Mouse (Mus musculus): ENCODE results near the gene Defa36. TPM values are rescaled to one million over a fixed set of nuclear protein-coding genes. Genes with fewer than 3 reads are reported as not detected.
"Not testable (repeated sequence)": the region's sequence is repeated elsewhere in the genome, so short reads cannot be mapped to it uniquely, and the experiment has no call there.

The Defa36 gene
- polyA plus RNA-seq (2017; shearing (Covaris generic)), result not detected

GRCm38 (mm10) chr8:21427111-21427510, at the start of gene Defa36:
Defa36 (plus strand) TSS chr8:21427411.
- not testable (repeated sequence) for ATAC-seq

- not testable (repeated sequence) for ATAC-seq
Measured at GRCm38 (mm10) chr8:21378215-21378614, 49.0 kb upstream of the Defa36 start, which contains the start of gene Defa2. Defa2 (plus strand) TSS chr8:21378515.

DNA sequence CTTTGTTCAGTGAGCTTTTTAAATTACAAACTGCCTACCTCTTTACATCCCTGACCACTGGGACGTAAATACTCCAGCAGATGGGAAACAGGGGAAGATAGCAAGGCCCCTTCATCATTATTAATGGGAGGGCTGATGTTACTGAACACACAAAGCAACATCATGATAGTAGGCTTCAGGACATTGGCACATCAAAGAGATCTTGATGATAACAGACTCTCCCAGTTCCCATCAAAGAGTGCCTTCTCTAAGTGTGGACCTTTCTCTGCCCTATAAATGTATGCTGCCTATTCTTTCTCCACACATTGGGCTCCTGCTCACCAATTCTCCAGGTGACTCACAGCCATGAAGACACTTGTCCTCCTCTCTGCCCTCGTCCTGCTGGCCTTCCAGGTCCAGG, 35.7 kb upstream of the Defa36 start, which contains the start of gene Defa33:
TSS of gene Defa33 (plus strand) at position 301 of the 400 bp plus-strand sequence.
- ATAC-seq, result not testable (repeated sequence)

DNA sequence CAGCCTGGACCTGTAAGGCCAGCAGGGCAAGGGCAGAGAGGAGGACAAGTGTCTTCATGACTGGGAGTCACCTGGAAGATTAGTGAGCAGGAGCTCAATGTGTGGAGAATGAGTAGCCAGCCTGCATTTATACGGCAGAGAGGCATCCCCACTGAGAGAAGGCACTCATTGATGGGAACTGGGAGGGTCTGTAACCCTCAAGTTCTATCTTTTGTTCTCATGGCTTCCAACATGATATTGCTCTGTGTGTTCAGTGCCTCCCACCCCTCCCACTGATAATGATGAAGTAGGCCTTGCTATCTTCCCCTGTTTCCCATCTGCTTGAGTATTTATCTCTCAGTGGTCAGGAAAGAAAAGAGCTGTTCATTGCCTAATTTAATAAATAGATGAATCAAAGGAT, 29.2 kb downstream of the Defa36 start, which contains the start of gene Gm7849:
TSS of gene Gm7849 (minus strand) at position 101 of the 400 bp plus-strand sequence.
- ATAC-seq, result not testable (repeated sequence)

Other genes starting within 250 kb of the Defa36 start
- not detected for gene Defa31, start 235.8 kb upstream of the Defa36 start, polyA plus RNA-seq (2017; shearing (Covaris generic))
- not detected for gene Gm15293, start 225.8 kb upstream of the Defa36 start, polyA plus RNA-seq (2017; shearing (Covaris generic))
- gene Gm15292, start 177.7 kb upstream of the Defa36 start, polyA plus RNA-seq (2017; shearing (Covaris generic)), result not detected
- gene Defa27, start 111.9 kb upstream of the Defa36 start, polyA plus RNA-seq (2017; shearing (Covaris generic)), result not detected
- gene Defa29, start 100.4 kb upstream of the Defa36 start, polyA plus RNA-seq (2017; shearing (Covaris generic)), result not detected
- not detected for gene Defa2, start 48.9 kb upstream of the Defa36 start, polyA plus RNA-seq (2017; shearing (Covaris generic))
- not detected for gene Defa33, start 35.6 kb upstream of the Defa36 start, polyA plus RNA-seq (2017; shearing (Covaris generic))
- not detected for gene Gm7849, start 29.1 kb downstream of the Defa36 start, polyA plus RNA-seq (2017; shearing (Covaris generic))
- gene Defa20, start 81.8 kb downstream of the Defa36 start, polyA plus RNA-seq (2017; shearing (Covaris generic)), result not detected
- gene Defa32, start 101.6 kb downstream of the Defa36 start, polyA plus RNA-seq (2017; shearing (Covaris generic)), result not detected
- not detected for gene Defa37, start 138.0 kb downstream of the Defa36 start, polyA plus RNA-seq (2017; shearing (Covaris generic))
- not detected for gene Defa28, start 155.6 kb downstream of the Defa36 start, polyA plus RNA-seq (2017; shearing (Covaris generic))
- not detected for gene Gm7861, start 167.1 kb downstream of the Defa36 start, polyA plus RNA-seq (2017; shearing (Covaris generic))
- gene Defa26, start 190.8 kb downstream of the Defa36 start, polyA plus RNA-seq (2017; shearing (Covaris generic)), result not detected
- not detected for gene Defa17, start 228.4 kb downstream of the Defa36 start, polyA plus RNA-seq (2017; shearing (Covaris generic))
- gene Defa34, start 238.4 kb downstream of the Defa36 start, polyA plus RNA-seq (2017; shearing (Covaris generic)), result not detected

All from activated CD4-positive, CD25-positive, alpha-beta regulatory T cell, adult 4 months (primary cell).